Mouse (Mus musculus) c-Kit-negative CD71-positive TER-119-positive erythroid progenitor cells, embryonic 14.5 days (primary cell): Measurements from ENCODE around the gene Phb2.

ENCODE experiments used
- DNase-seq: peaks from one replicate; pipeline ENCODE4 v3.0.0-alpha.2; 2013; ENCODE audit warnings: low read depth, low spot score

Gene Phb2

DNA sequence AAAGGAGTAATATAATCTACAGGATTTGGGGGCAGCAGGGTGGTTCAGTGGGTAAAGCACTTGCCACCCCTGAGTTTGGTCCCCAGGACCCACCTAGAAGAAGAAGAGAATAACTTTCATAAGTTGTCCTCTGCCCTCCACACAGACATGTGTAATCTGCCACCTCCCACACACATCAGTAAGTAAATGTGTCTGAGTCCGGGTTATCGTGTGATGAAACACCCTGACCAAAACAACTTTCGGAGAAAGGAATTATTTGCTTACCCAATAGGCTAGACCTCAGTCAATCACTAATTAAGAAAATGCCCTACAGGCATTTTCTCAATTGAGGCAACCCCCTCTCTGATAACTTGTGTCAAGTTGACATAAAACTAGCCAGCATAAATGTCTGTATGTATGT, 21.6 kb upstream of the Phb2 start:
- no peak for DNase-seq

DNA sequence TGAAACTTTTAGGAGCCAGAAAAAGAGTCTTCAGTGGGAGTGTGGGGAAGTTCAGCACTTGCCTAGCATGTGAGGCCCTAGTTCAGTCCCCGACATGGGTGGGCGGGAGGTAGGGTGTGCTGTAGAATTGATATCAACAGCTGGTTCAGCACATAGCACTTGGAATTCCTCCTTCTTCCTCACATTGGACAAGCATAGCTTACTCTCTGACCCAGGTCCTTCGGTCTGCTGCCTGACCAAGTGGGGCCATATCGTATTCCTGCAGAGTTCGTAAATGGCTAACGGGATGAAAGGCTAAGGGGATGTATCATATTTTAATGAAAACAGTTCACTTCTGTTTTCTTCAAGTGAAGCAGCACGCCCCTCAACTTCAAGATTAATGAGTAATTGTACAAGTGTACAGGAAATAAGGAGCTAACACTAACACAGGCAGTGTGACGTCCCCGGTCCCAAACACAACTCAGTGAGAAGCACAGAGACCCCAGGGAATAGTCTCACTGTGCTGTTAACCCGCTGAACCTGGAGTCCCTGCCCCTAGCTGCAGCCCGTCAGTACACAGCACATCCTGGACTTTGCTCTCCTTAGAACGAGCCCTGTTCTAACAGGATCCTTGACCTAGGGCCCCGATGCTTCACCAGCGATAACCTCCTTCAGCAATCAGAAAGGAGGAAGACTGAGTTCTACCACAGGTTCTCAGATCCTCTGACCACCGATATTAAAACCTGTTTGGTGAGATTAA, 18.7 kb upstream of the Phb2 start:
- no peak for DNase-seq

DNA sequence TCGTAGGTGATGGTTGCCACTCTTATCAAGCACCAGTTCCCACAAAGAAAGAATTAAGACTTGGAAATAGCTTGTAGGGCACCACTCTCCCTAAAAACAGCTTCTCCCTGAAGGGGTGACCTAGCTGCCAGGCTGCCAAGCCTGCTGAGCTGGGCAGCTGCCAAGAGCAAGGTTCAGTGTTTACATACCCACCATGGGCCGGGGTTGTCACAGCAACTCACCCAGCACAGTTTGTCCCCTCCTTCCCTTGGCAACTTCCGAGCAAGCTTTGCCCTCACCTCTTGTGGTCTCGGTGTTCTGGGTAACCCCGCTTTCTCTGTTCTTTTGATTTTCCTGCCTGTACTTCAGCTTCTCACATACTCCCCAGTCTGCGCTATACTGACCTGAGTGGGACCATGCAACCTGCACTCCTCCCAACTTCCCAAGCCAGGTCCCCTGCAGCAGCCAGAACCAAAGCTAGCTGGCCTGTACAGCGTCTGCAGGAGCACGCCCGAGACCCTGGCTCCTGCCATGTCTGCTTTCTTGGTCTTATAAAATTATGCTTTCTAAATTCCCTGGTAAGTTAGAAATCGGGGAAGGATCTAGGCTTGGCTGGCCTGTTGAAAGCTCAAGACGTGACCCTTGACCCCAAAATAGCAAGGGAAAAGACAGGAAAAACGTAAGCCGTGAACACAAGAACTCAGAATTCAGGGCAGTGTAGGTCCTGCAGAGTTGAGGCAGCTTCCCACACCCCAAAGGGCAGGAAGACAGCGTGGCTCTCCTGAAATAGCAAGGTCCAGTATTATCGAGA, 17.8 kb upstream of the Phb2 start:
- DNase-seq = no peak

DNA sequence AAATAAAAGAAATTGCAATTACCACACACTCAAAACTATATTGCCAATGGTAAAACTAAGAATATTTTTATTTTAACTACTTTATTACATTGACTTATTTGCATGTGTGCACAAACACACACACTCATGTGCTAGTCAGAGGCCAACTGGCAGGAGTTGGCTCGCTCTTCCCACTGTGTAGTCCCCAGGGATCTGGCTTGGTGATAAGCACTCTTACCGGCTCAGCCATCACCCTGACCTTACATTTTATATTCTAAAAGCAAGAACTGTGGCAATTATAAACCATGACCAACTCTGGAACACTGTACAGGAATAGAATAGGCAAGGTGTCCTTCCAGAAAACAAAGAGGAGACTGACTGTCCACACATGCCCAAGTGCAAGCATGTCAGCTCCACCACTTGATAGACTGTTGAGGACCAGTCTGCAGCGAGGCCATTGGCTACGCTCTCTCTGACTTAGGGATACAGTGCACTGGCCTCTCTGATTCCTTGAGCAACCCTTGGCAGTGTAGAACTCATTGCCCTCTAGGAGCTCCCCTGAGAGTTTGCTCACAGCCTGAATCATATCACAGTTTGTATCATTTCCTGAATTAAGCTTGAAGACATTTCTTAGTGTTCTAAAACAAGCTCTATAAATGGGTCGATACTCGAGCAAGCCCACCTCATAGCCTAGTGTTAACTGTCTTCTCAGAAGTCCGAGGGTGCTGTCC, 15.5 kb upstream of the Phb2 start:
- DNase-seq = no peak

DNA sequence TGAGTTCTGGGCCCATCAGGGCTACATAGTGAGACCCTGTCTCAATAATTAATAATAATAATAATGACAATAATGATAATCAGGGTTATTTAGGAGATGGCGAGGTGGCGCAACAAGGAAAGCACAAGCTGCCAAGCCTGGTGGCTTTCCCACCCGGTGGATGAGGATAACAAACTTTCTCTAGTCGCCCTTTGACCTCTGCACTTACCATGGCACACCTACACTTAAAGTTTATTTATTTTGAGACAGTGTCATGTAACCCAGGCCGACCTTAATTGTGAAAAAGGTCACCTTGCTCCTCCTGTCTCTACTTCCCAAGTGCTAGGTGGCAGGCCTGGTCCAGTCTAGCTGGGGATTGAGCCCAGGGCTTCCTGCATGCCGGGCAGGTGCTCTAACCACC, 13.4 kb upstream of the Phb2 start:
- no peak for DNase-seq

DNA sequence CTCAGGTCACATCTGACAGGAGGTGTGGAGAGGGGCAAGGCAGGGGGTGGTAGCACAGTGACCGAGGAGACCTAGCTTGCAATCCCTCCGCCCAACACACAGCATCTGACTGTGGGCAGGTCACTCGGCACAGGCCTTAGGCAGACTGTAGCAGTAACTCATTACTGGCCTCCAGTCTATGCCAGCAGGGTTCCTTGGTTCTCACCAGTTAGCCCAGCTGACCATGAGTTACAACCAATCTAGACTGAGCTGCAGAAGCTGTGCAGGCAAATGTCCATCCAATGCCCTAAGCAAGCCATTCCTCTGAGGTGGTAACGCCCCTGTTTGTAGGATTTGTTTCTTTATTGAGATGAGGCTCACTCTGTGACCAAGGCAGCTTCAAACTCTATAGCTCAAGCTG, 12.8 kb upstream of the Phb2 start:
- no peak for DNase-seq

DNA sequence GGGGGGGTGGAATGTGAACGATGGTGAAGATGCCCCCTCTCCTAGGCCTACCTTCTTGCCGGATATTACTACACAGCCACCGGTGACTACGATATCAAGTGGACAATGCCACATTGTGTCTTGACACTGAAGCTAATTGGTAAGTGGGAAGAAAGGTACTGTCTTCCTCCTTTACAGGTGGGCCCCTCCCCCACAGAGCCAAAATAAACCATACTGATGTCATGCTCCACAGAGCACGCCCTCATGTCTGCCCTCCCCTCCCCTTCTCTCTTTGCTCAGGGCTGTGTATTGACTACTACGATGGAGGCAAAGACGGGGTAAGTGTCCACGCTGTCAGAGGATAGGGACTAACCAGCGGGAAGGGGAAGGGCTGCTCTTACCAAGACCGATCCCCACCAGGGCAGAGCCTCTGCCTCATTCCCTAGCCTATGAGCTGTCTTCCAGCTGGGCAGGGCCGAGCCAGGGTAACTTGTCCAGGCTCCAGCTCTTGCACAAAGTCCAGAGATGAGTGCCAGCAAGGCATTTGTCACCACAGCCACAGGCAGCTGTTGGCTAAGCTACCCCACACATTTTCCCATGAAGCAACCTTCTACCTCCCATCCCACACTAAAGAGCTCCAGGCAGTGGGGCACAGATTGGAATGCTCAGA, 12.1 kb upstream of the Phb2 start:
- DNase-seq = no peak

DNA sequence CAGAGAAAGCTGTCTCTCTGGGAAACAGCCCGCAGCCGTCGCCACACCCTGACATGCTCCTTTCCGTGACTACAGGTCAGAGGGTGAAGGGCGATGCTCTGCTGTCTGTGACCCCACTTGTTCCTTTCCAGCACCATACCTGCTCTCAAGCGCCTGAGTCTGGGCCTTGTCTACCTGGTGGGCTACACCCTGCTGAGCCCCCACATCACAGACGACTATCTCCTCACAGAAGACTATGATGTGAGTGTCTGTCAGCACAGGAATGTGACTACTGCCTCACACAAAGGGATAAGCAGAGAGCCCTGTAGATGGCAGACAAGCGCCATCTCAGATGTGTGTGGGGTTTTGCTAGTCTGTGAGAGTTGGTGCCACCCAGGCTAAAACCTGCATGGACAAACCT, 10.8 kb upstream of the Phb2 start:
- DNase-seq = no peak

DNA sequence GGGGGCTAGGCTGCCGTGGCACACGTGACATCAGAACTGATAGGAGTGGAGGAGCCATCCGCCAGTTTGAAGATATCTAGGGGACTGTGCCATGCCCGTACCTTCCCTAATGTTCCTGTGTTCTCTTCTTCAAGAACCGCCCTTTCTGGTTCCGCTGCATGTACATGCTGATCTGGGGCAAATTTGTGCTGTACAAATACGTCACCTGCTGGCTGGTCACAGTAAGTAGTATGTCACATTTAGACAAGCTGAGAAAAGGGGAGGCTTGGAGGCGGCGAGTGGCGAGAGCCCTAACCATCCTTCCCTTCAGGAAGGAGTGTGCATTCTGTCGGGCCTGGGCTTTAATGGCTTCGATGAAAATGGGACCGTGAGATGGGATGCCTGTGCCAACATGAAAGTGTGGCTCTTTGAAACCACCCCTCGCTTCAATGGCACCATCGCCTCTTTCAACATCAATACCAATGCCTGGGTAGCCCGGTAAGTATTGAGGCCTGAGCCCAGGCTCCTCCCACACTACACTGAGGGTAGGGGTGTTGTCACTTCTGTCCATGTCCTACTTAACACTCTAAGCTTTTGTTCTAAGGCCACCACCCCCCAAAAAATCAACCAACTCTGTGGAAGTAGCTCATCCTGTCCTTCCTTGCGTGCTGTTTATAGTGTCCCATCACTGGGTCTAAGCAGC, 9.9 kb upstream of the Phb2 start:
- DNase-seq = no peak

DNA sequence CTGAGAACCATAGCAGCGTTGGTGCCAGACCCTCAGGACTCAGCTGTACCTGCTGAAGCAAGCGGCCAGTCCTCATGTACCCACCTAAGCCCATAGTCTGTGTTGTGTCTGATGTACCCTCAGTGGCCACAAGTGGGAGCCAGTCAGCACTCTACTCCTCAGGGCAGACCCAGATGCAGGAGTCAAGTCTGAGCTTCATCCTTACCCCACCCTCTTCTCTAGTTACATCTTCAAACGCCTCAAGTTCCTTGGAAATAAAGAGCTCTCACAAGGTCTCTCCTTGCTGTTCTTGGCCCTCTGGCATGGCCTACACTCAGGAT, 9.4 kb upstream of the Phb2 start:
- no peak for DNase-seq

DNA sequence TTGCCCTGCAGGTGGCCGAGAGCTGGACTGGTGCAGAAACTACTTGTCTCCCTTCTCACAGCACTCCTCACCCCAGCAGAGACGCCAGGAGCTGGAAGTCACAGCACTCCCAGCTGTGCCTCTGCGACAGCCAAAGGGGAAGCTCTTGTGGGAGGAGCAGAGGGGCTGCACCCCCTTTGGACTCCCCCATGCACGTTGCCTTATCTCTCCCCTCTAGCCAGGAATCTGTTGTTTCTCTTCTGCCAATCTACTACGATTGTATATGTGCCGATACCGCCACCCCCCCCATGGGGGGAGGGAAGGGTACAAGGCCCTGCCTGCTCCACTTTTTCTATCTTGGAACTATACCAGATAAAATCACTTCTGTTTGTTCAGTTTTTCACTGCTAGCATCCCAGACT, 8.3 kb upstream of the Phb2 start:
- no peak for DNase-seq

DNA sequence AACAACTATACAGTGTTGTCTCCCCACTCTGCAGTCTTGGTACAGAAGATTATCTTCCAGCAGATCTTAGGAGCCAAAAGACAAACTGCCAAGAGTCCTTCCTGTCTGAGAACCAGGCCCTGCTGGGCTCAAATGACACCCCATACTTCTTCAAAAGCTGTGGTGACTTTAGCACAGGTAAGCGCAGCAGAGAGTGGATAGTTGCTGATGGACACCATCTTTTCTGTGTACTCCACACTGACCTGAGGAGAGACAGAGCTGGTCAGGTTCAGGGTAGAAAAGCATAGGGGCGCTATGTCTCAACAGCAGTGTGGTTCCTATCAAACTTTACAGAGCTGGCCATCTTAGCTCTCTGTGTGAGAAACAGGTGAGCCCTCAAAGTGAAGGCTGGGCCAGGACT, 7.7 kb upstream of the Phb2 start:
- no peak for DNase-seq

DNA sequence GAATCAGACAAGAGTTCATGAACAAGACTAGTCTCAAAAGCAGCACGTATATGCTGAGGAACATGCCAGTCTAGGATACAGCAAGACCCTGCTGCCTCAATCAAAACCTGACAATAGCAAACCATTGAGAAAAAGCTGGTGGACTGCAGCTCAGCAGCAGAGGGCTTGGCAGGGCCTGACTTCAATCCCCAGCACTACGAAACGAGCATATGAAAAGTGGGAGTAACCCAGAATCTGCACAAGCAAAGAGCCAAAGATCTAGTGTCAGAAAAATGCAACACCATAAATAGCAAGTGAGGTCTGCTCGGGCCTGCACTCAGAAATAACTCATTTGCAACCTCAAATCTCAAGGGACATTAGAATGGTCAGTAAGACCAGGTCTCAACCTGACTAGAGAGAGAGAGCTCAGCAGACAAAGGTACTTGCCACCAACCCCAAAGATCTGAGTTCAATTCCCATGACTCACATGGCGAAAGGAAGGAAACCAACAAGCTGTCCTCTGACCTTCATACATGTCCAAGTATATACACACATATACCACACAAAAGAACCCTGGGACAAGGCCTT, 6.0 kb upstream of the Phb2 start:
- no peak for DNase-seq

DNA sequence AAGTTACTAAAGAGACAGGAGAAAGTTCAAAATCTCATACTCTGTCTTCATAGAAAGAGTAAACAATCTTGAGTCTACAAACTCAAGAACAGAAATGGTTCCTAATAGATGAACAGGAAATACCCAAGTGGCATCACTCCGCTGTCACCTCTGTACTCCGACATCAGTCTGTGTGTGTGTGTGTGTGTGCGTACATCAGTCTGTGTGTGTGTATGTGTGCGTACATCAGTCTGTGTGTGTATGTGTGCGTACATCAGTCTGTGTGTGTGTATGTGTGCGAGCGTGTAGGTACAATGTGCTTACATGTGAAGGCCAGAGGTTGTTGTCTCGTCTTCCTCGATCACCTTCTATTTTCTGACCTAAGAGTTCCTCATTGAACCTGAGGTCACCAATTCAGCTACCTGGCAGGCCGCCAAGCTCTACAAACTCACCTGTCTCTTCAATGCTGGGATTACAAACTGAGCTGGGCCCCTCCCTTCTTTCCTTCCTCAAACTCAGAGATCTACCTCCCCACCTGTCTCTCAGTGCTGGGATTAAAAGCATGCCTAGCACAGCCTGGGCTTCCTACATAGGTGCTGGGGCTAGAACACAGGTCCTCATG, 3.7 kb upstream of the Phb2 start:
- DNase-seq = no peak

DNA sequence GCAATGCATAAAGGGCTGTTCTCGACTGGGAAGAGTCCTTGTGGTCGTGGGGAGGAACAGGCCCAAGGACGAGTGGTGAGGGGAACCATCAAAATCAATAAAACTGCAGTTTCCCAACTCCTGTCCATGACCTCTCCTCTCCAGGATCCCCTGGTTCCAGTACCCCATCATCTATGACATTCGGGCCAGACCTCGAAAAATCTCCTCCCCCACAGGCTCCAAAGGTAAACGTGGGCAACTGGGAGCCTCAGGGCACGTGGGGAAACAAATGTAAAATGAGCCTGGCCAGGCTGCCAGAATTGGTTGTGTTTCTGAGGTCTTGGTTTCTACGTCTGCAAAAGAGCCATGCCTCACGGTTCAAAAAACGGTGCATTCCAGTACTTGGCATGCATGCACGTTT, 782 bp downstream of the Phb2 start:
- no peak for DNase-seq

DNA sequence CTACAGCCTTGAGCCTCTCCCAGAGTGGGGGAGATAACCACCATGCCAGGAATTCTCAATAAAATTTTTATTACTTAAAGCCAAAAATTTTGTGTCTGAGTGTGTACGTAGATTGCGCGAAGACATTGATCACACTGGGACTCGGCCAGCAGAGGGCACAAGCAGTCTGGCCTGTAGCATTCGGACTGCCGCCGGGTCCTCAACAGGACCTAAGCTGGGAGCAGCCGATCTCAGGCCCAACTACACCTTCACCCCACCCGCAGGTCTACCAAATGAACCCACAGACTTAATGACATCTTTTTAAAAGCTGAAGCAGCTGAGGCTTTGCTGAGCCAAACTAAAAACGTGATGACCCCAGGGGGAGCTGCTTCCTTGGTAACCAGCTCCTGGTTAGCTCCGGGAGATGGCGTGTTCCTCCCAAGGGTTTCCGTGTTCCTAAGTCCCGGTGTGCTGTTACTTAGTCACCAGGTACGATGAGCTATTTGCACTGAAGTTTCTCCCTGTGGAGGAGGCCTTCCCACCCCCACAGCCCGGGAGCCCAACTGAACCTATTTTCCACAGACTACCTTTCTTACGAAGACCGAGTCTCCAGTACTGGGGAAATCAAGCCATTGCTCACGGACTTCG, 4.8 kb downstream of the Phb2 start:
- no peak for DNase-seq

DNA sequence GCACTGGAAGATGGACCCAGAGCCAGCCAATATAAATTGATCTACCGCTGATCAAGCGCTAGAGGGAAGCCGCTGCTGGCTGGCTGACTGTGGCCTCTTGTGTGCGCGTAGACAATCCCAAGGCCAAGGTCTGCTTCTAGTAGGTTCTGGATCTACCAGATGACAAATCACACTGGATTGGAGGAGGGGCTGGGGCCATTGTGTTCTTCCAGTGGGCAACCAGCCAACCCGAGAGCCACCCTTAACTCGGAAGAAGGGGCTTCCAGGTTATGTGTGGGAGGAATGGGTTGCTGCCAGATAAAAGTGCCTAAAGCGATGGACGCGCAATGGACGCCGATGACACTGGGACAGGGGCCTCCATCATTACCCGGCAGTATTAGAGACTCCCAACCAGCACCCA, 5.8 kb downstream of the Phb2 start:
- no peak for DNase-seq

DNA sequence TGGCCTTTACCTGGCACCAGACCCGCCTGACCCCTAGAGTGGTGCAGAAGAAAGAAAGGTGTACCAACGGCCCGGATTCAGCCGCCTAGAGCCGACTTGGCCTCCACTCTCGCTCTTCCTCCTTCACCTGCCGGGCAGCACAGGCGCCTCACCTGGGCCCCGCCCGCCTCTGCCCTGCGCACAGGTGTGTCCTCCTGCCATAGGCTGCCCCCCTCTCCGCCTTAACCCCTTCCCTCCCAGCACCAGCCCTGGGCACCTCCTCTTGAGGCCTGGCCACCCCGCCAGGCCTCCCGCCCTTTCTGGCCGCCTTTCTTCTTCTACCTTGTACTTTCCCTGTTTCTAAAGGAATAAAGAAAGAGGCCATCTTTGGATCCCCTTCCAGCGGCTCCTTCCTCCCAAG, 6.6 kb downstream of the Phb2 start:
- no peak for DNase-seq

DNA sequence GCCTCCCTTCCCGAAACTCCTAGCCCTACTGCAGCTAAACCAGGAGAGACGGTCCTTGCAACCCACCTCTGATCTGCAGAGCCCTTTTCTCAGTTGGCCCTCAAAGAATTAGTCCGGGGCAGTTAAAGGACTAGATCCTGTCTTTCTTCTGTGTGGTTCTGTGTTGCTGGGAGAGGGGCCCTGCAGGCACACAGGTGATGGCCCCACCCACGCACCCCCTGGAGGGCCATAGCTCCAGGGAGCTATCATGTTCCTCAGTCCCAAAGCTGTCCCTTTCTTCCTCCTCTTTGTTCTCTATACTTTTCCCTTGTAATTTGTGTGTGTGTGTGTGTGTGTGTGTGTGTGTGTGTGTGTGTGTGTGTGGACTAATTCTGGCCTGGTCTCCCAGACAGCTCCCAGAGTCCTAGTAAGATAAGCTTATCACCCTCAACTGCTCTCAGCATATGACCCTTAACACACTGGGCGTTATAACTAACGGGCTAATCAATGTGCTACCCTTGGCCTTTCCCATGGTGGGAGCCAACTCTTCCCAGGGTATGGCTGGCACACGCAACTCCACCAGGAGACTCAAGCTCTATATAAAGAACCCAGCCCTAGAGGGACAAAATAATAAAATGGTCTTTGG, 7.3 kb downstream of the Phb2 start:
- no peak for DNase-seq

DNA sequence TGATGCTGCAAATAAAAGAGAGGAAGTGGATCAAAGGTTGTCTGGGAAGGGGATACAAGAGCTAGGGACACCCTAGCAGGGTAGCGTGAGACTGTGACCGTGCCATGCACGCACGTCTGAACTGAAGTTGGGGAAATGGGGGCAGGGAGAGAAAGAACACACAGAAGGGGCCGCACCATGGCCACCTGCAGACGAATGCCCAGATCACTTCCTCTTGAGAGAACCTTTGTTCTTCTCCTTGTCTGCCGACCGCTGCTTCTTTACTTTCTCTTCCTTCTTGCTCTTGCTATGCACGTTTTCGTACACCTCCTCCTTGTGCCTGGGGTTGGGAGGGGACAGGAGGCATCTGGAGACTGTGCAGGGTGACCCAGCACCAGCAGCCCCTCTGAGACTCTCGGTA, 8.8 kb downstream of the Phb2 start:
- DNase-seq = no peak
